12 mouse cellular contexts compared by ENCODE assay signal in genomic region chr14:16497226-16497661, GRCm38 (mm10).
A peak's percentile ranks its signal among the peaks of the same experiment; 100 is the strongest.
DNase-seq lines count a peak whose midpoint lies in the region; ATAC-seq and TF ChIP-seq lines count a peak whose summit lies in the region.
"Had no signal": no experiment of that assay in that cellular context is flagged by ENCODE, and none has a peak within 500 bp of the region (broad histone marks: within the 10 kb centered on the region; RNA-seq: fewer than 3 reads in every experiment).

No protein-coding gene starts in this region.

- ATAC-seq in hindbrain, postnatal 0 days, result no peak

- no peaks in the 10 kb centered on the region for H3K4me1 ChIP-seq in hindbrain, postnatal 0 days (ENCODE audit: insufficient read depth, low read length)
- H3K4me1 ChIP-seq in hindbrain, embryonic 10.5 days (replicated peaks), result no peaks in the 10 kb centered on the region

- no peaks in the 10 kb centered on the region for H3K36me3 ChIP-seq in hindbrain, postnatal 0 days (ENCODE audit: insufficient read depth, low read length)
- no peaks in the 10 kb centered on the region for H3K36me3 ChIP-seq in hindbrain, embryonic 10.5 days
- H3K36me3 ChIP-seq: limb, embryonic 13.5 days had no signal

- intact Hi-C loops in heart, postnatal 10 days (cut with DNase I), result loop anchor here (5.0 kb wide), 1 partner anchor 75 kb away; no protein-coding TSS in a partner anchor

- no peak for TF ChIP-seq CTCF in hindbrain, postnatal 0 days (IDR thresholded peaks at IDR 0.05; ENCODE audit: low read depth)

- no peak overlapping the region for H3K9ac ChIP-seq in hindbrain, postnatal 0 days (replicated peaks; ENCODE audit: low read length)
- H3K9ac ChIP-seq: limb, embryonic 13.5 days had no signal

- H3K4me2 ChIP-seq in hindbrain, postnatal 0 days (ENCODE audit: low read depth, low read length), result no peak overlapping the region
- H3K4me2 ChIP-seq: limb, embryonic 13.5 days had no signal

- peak; percentile 40 for DNase-seq in hindbrain, postnatal 0 days (ENCODE audit: low spot score)
- no peak for DNase-seq in hindbrain, embryonic 10.5 days (ENCODE audit: low spot score)
- peak; percentile 29 for DNase-seq in gastrocnemius, postnatal 10 days
- DNase-seq in heart, postnatal 10 days, result peak; percentile 61 to 81
- peak; percentile 25 for DNase-seq in lung, postnatal 10 days
- no peak for DNase-seq in urinary bladder, adult 2 months (ENCODE audit: low spot score)
- DNase-seq in frontal cortex, postnatal 14 days (ENCODE audit: low spot score in 2 of 2), result no peak
- DNase-seq in adrenal gland, postnatal 25 days, result no peak
- DNase-seq: cerebellum, adult 11-12 months; kidney, postnatal 14 days; retina, postnatal 1 day had no signal

- H3K27me3 ChIP-seq in hindbrain, postnatal 0 days (ENCODE audit: insufficient read depth, low read length), result no peaks in the 10 kb centered on the region
- no peaks in the 10 kb centered on the region for H3K27me3 ChIP-seq in hindbrain, embryonic 10.5 days (ENCODE audit: insufficient read depth, poor library complexity, severe bottlenecking)
- H3K27me3 ChIP-seq: limb, embryonic 13.5 days had no signal

- H3K4me3 ChIP-seq in hindbrain, postnatal 0 days (ENCODE audit: low read length), result no peak overlapping the region
- no peak overlapping the region for H3K4me3 ChIP-seq in hindbrain, embryonic 10.5 days
- H3K4me3 ChIP-seq: limb, embryonic 13.5 days had no signal

- no peak overlapping the region for H3K27ac ChIP-seq in hindbrain, postnatal 0 days
- H3K27ac ChIP-seq in hindbrain, embryonic 10.5 days, result no peak overlapping the region
- H3K27ac ChIP-seq: limb, embryonic 13.5 days had no signal

- 39% methylated on average over 2 of the region's 2 CpGs for WGBS in hindbrain, postnatal 0 days
- 65% methylated on average over 2 of the region's 2 CpGs for WGBS in hindbrain, embryonic 10.5 days

- H3K9me3 ChIP-seq in hindbrain, postnatal 0 days (ENCODE audit: low read length), result no peaks in the 10 kb centered on the region
- no peaks in the 10 kb centered on the region for H3K9me3 ChIP-seq in hindbrain, embryonic 10.5 days
- H3K9me3 ChIP-seq: limb, embryonic 13.5 days had no signal

Comparison
In these comparisons a context has a peak if more than half of its experiments do, and no peak if none do; other contexts are left out.
1. DNase-seq: peak in hindbrain, postnatal 0 days (single experiment), gastrocnemius, postnatal 10 days (single experiment), heart, postnatal 10 days (2 of 2) and lung, postnatal 10 days (single experiment); none in hindbrain, embryonic 10.5 days (single experiment), urinary bladder, adult 2 months (single experiment), frontal cortex, postnatal 14 days (0 of 2) and adrenal gland, postnatal 25 days (single experiment).